Mouse (Mus musculus) spleen, adult 18-20 months (tissue): ENCODE measurements around the gene Hpcal1.

Source experiments
- DNase-seq, 2 experiments: peaks; one replicate each; pipeline ENCODE4 v3.0.0; 2022; ENCODE audit warnings: mixed read lengths in 2 of 2

Gene Hpcal1

DNA sequence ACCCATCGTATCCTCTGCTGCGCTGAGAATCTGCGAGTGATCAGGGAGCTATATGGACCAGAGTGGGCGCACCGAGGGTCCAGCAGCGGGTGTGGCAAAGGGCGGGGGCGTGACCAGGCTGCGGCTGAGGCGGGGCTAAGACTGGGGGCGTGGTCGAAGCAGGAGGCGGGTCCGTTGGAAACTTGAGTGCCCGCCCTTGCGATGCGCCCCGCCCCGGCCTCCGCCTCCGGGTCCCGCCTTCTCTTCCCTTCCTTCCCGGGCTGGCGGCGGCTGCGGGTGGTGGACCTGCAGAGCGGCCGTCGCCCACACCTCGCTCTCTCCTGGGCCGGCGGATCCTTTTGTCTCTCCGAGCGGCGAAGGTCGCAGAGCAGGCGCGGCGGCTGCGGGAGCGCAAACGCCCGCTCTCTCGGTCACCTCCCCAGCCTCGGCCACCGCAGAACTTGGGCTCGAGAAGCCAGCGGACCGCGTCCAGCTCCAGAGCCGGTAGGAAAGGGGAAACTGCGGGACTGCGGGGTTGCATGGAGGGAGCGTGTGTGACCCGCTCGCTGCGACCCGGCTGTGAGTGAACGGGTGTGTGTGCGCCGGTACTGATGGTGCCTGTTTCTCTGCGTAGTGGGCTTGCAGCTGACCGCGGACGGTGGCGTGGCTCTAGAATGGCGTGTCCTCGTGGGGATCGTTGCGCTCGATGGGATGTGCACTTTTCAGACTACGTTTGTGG lies at the start of gene Hpcal1:
Hpcal1 (plus strand) TSS at position 293 of the 718 bp plus-strand sequence.
- DNase-seq = peak; percentile 90 to 99

GRCm38 (mm10) chr12:17641269-17641668 lies 49.4 kb upstream of the Hpcal1 start:
- DNase-seq = no peak

- DNase-seq = no peak
Observed at GRCm38 (mm10) chr12:17644385-17645222, 46.1 kb upstream of the Hpcal1 start.

- DNase-seq = no peak
Observed at GRCm38 (mm10) chr12:17646457-17646856, 44.2 kb upstream of the Hpcal1 start.

DNA sequence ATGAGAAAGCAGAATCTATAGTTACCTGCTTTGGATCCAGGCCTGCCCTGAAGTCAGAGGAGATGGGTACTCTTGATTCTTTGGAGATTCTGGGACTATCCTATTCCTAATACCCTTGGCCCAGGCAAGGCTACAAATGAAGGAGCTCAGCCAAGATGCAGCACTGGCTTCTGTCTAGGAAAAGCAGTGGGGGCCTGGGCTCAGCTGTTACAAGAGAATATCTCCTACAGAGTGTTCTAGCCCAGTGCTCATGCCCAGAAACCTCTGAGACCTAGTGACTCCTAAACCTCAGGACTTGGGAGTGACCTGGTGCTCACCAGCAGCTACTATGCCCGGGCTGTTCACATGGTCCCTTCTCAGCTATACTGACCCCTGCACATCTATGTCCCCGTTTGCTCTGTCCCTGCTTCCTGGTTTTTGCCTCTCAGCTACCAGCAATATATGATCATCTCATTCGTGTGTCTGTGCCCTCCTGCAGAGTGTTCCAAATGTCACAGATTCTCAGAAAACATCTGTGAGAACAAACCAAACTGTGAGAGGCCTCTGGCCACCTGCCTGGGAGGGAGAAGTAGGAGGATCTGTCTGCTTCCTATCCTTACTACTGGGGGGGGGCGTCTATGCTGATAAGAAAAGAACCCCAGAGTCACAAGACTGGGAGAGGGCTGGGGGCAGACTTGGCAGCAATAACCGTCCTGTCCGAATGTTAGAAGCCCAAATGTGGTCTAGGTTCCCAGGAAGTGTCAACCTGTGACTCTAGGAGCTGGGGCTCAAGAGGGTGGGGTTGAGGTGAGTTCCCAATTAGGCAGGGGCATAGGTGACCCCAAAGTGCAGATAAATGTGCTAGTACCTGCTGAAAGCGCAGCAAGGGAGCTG lies 39.2 kb upstream of the Hpcal1 start:
- no peak for DNase-seq

DNA sequence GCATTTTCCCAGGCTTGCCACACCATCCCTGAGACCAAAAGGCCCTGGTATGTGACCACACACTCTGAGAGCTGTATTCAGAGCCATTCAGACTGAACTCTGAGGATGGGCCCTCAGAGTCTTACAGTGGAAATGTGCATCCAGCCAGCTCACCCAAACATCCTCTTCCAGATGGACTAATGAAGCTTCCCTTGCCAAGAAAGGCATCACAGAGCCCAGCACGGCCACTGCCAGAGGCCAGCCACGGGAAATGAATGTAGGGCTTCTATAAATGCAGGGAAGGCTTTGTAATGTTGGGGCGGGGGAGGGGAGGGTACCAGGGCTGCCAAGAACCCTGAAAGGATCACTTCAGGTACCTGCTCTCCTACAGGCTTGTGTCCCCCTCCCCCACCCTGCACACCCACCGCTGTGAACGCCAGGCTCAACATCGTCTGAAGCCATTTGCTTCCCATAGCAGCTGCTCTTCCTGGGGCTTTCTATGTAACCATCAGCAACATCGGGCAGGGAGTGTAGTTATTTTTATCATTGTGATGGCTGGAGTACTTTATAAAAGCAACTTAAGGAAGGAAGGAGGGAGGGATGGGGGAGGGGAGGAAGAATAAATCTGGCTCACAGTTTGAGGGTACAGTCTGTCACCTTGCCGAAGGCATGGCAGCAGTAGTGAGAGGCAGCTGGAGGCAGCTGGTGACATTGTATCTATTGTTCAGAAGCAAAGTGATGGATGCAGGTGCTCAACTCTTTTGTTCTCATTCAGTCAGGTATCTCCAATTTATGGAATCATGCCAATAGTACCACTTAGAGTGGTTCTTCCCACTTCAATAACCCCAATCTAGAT lies 38.2 kb upstream of the Hpcal1 start:
- DNase-seq = no peak

DNA sequence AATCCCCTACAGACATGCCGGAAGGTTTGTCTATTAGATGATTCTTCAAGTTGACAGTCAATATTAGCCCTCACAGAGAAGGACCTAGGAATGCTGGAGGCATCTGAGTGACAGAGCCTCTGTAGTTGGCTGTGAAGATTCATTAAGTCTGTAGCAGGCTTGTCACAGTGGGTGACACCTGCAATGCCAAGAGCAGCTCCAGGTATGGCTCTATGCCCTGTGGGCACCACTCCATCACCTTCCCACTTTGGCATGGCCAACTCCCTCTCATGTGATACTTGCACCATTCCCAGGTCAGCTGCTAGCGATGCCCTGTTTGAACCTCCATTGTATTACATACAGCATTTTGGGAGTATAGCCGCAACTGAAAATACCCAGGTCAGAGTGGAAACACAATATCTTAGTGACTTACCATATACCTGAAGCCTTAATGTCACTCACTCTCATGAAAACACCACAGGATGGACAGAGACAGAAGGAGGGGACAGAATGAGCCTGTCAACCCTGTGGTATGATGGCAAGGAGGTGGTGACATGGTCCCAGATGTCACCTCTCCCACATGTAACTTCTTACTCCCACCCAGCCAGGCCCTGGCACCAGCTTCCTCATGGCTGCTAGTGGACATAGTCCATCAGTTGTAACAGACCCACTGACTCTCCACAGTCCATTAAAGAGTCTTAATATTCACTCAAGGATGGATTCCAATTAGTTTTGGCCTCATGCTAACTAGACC lies 37.4 kb upstream of the Hpcal1 start:
- no peak for DNase-seq

DNA sequence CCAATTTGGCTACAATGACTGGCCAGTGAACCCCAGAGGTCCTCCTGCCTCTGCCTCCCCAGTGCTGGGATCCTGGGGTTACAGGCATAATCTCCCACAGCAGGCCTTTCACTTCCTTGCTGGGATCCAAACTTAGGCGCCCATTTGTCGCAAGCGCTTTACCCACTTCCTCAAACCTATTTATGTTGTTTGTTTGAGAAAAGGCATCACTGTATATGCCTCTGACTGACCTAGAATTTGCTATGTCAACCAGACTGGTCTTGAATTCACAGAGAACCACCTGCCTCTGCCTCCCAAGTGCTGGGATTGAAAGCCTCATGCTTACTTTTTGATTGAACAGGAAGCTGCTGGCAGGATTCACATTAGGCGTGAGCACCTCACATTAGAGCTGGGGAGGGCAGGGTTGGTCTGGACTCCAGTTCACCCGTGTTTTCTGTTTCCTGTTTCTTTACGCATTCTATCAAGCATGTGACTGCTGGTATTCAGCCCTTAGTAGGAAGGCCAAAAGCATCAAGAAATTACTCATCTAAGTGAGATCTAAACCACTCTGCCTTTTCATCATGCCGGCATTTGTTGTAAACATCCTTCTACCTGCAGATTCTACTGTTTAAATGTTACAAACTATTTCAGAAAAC lies 33.0 kb upstream of the Hpcal1 start:
- DNase-seq = no peak

DNA sequence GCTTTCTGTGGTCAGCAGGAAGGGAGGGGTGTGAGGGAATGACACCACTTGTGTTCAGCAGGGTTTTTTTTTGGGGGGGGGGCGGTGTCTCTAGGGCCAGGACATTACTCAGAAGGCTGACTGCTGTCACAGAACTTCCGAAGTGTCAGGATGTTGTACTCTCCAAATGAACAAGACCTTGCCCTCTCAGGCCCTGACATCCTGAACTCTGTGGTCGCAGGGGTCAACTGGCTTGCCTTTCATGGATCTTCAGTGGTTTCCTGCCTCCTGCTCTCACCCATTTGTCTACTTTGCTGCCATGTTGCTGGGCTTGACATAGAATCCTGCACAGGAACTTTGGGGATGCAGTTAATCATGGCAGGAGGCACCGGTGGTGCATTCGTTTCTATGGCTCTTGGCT lies 32.1 kb upstream of the Hpcal1 start:
- no peak for DNase-seq

DNA sequence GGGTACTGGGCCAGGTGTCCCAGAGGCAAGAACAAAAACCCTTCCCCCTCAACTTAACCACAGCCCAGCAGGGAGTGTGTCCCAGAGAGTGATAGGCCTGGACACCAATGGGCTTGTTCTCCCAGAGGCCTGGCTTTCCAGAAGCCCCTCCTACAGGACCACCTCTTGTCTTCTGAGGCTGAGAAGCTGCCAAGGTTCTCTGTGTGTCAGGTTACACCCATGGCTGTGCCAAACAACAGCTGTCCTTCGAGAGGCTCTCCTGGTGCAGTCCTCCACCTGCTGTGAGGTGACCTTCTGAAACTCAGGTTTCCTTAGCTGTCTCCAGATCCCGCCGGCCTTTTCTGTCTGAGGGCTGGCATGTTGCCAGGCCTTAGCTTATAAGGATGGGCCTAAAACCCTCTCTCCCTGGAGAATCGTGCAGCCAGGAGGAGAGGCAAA lies 29.2 kb upstream of the Hpcal1 start:
- DNase-seq = no peak

DNA sequence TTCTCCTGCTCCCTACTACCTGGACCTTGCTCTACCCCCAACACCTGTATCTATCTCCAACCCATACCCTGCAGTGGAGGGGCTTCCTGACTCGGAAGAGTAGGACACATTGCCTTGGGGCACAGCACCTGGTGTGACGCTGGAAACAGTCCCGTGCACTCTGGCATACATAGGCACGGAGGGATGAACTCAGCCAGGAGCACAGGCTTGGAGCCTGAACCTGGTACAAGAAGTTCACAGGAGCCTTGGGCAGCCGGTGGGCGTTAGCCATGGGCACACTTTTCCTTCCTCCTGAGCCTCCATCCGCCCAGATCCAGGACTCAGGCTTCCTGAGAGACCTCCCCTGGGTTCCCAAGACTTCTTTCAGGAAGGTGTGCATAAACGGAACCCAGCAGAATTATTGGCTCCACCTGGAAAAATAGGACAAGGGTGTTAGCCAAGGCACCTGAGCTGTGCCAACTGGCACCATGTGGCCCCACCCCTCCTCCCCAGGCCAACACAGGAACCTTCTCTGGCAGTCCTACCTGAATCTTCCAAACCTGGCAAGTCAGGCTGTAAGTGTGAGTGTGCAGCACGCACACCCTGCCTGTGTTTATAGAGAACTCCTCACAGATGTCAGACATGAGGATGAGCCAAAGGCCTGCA lies 26.5 kb upstream of the Hpcal1 start:
- DNase-seq = no peak

- DNase-seq = no peak
Observed at GRCm38 (mm10) chr12:17665906-17666326, 24.7 kb upstream of the Hpcal1 start.

DNA sequence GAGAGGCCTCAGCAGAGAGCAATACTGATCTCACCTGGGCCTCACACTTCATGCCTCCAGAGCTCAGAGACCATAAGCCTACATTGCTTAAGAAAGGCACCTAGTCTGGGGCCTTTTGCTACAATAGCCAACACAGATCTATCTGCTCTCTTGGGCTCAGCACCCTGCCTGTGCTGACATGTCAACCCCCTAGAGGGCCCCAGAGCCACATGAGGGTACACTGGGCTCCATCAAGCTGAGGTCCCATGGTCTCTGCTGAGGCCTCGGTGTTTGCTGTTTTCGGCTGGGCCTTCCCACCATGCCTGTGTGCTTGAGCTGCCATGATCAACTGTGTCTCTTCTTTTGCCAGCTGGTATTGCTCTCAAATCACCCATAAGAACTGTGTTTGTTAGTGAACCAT lies 24.0 kb upstream of the Hpcal1 start:
- peak in 1 of 2 experiments; percentile 17 for DNase-seq

DNA sequence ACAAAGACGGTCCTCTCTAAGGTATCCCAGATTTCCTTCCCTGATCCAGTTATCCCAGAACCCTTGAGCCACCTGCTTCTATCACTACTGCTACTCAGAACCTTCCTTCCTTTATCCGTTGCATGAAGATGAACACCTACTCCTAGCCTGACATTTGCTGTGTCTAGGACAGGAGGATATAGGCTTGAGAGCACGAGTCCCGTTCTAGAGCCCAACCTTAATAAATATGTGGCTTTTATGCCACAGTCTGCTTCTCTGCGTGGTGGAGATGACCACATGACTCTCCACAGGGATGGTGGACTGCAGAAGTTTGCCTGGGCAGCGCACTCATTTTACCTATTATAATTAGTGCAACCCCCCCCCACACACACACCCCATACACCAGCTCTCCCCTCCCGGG lies 16.9 kb upstream of the Hpcal1 start:
- DNase-seq = no peak

GRCm38 (mm10) chr12:17674182-17674812 lies 16.4 kb upstream of the Hpcal1 start:
- no peak for DNase-seq

DNA sequence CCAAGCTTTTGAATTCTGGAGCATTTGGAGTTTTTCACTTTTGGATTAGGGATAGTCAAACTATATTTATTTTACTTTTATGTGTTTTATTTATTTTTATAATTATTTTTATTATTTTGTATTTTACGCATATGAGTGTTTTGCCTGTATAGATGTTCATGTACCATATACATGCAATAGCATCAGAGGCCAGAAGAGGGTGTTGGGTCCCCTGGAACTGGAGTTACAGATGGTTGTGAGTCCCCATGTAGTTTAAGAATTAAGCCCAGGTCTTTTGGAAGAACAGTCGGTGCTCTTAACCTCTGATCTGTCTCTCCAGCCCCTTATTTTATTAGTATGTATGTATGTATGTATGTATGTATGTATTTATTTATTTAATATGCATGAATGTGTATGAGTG lies 12.9 kb upstream of the Hpcal1 start:
- DNase-seq = no peak

GRCm38 (mm10) chr12:17679571-17679970 lies 11.1 kb upstream of the Hpcal1 start:
- DNase-seq = no peak

DNA sequence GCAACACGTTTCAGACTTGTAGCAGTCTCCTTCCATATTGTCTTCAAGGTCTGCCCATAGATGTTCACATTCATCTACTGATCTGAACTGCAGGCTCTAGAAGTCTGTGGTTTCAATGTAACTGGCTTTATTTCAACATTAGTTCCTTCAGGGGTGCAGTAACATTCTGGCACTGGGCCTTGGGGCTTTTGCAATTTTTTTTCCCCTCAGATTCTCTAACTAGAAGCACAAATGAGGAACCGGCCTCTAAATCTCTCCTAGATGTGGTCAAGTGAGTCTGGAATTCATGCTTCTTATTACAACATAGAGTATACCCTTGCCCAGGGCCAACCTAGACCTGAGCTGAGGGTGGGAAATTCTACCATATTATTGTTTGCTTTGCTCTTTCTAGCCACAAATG lies 8.5 kb upstream of the Hpcal1 start:
- no peak for DNase-seq

GRCm38 (mm10) chr12:17684315-17684714 lies 6.3 kb upstream of the Hpcal1 start:
- no peak for DNase-seq

DNA sequence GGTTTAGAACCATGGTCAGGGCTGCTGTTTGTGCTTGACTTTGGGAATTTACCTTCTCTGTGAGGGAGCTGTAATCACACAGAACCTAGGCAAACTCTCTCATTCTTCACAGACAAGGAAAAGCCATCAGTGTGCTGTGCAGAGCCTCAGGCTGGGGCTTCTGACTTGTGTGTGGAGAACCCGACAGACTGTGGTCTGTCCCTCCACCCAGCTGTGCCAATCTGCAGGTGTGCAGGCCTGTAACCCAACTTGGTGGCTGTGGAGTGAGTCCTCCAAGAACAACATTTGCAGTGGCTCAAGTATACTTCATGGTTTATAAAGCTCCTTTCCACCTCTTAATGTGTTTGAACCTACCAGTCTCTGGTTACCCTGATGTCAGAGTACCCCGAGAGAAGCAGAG lies 4.5 kb upstream of the Hpcal1 start:
- no peak for DNase-seq
